Mouse (Mus musculus): ENCODE data around the gene AB124611.
A peak's percentile ranks its signal among the peaks of the same experiment; 100 is the strongest.

DNA sequence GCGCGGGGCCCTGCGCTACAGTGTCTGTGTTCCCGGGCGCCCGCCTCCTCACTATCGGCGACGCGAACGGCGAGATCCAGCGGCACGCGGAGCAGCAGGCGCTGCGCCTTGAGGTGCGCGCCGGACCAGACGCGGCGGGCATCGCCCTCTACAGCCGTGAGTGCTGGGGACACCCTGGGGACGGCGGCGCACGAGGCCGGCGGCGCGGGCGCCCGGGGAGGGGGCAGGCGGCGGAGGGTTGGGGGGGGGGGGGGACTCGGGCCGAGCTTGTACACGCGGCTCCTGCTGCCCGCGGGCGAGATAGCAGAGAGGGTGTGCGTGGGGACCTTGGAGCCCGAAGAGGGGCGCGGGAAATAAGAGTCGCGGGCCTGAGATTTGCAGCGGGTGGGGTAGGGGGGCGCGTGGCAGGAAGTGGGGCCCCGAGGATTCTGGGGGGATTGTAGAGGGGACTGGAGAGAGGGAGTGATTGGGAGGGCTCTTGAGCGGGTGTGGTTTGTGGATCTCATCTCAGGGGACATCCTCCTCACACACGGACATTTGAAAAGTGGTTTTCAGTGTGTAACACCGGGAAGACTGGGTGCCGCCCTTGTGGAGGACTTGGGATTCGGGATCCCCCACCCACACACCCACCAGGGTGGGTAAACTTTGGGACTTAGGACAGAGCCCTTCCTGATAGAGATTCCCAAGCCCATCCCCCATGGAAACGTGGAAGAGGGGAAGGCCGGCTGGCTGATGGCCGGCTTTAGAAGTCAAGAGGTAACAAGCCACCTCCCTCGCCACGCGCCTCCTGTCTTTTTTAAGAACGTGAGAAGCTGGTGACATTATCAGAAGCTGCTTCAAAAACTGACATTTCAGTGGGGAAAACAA is 21.3 kb downstream of the AB124611 start:
- TF ChIP-seq CTCF (IDR thresholded peaks at IDR 0.05; ENCODE audit: low read depth) (peak; percentile 46), EP300 (optimal IDR thresholded peaks at IDR 0.05) (no peak)
